Mouse (Mus musculus) left cerebral cortex, postnatal 4 days (tissue): ENCODE data around the gene Nr1h4. TPM values are rescaled to one million over a fixed set of nuclear protein-coding genes. Genes with fewer than 3 reads are reported as not detected.
"Not testable (repeated sequence)": the region's sequence is repeated elsewhere in the genome, so short reads cannot be mapped to it uniquely, and the experiment has no call there.

Source experiments
- DNase-seq: peaks from one replicate; pipeline ENCODE4 v3.0.0-alpha.2; 2022
- intact Hi-C: fragments of 180-260 bp; cut with DNase I; formaldehyde crosslinking; loops from one replicate; pipeline ENCODE4 v1.15.1; 2025
- total RNA-seq, 2 experiments: library from RNA; stranded (reverse); gene quantifications; 2 replicates each; pipeline ENCODE4 v1.2.3; 2021

Gene Nr1h4
- under 1 TPM; 0.34 to 0.50 TPM for total RNA-seq

DNA sequence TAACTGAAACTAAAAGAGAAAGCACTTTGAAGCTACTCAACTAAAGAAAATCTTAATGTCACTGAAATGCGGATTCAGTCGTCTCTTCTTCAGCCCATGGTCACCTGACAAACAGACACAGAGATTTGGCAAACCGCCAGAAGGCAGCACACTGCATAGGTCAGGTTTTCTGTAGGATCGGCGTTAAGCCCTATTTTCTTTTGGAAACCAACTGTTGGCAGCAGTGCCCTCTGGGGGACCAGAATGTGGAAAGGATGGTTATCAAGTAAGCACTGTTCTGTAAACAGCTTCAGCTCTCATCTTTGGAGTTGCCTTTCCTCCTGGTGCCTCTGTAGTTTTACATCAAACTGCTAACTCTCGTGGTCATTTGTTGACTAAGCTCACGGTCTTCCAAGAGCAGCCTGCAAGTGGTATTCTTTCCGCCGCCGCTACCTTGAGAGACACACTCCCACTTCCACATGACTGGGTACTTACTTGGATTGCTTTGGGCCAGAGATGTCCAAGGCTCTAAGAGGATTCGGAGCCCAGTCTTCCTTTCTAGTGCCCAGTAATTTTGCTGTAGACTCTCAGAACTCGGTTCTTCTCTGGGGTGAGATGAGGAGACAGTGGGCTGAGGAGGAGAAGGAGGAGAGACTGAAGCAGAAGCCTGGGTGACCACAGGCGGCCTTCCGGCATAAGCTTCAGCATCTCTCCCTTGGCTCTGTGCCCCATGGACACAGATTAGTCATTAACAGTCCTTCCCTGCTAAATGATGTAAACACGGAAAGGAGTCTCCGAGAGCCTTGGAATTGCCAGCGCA lies at the start of gene Nr1h4:
Gene Nr1h4 (minus strand): TSS at position 657 of the 799 bp plus-strand sequence.
- intact Hi-C loops: no loop called here

GRCm38 (mm10) chr10:89578801-89579200 lies 45.4 kb upstream of the Nr1h4 start:
- DNase-seq: no peak
- intact Hi-C loops: no loop called here

More for the DNA sequence above, at the start of gene Nr1h4:
- DNase-seq: peak; percentile 74

- intact Hi-C loops: no loop called here
- DNase-seq: no peak
Measured at GRCm38 (mm10) chr10:89577666-89578065, 44.3 kb upstream of the Nr1h4 start.

- intact Hi-C loops: no loop called here
Measured at GRCm38 (mm10) chr10:89573421-89573820, 40.0 kb upstream of the Nr1h4 start.

DNA sequence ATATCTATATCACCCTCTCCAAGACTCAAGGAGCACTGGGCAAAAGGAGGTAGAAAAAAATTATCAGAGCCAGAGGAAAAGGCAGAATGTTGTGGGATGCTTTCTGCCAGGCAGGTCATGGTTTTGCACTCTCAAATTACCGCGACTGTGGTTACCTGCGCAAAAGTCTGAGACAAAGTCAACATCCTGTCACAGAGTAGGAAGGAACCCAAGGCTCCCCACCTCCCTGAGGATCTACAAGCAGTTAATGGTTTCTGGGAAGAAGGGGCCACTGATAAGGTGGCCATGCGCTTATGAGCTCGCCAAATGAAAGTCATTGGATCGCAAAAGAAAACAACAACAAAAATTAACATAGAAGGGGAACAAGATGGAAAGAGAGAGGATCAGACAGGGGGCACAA lies 39.6 kb upstream of the Nr1h4 start:
- intact Hi-C loops: no loop called here
- DNase-seq: no peak

More at GRCm38 (mm10) chr10:89573421-89573820, 40.0 kb upstream of the Nr1h4 start:
- no peak for DNase-seq

- no peak for DNase-seq
- intact Hi-C loops: no loop called here
Measured at GRCm38 (mm10) chr10:89567391-89567790, 34.0 kb upstream of the Nr1h4 start.

GRCm38 (mm10) chr10:89565301-89566022 lies 32.1 kb upstream of the Nr1h4 start:
- intact Hi-C loops: no loop called here
- no peak for DNase-seq

DNA sequence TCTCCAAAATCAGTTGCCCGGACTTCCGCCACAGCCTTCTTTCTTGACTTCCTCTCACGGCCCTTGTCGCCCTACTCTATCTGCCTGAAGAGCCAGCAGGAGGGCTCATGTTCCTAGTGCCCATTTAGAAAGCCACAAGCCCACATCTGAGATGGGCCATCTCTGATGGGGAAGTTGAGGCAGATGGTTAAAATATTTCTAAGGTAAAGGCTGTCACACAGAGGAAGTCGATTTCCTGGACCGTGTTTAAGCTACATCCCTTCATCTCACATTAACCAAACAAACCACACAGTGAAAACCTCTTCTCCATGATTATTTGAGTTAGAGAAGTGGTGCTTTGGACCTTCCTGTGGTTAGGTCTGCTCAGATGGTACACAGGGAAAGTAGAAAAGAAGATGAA lies 28.7 kb upstream of the Nr1h4 start:
- no peak for DNase-seq
- intact Hi-C loops: no loop called here

- intact Hi-C loops: no loop called here
- no peak for DNase-seq
Measured at GRCm38 (mm10) chr10:89559351-89559750, 26.0 kb upstream of the Nr1h4 start.

DNA sequence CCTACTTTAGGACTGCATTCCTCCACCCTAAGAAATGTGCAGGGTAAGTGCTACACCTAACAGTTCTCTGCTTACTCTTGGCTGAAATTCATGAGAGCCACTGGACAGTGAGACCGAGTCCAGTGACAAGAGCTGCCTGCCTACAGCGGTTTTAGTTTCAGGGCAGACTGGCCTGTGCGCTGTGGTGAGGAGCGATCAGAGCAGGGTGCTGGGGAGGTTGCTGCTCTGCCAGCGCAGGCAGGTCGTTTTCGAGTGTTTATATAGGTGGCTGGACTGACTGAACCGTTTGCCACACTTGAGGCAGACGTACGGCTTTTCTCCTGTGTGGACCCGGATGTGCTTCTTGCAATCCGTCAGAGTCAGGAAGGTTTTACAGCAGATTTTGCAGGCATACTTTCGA lies 21.5 kb upstream of the Nr1h4 start:
- intact Hi-C loops: loop anchor here (5.0 kb wide), 1 partner anchor 67 kb away; the partner anchor contains the start of gene Slc17a8
- not testable (repeated sequence) for DNase-seq

GRCm38 (mm10) chr10:89553855-89554254 lies 20.5 kb upstream of the Nr1h4 start:
- DNase-seq: not testable (repeated sequence)
- intact Hi-C loops: loop anchor here (5.0 kb wide), 1 partner anchor 68 kb away; the partner anchor contains the start of gene Slc17a8

GRCm38 (mm10) chr10:89553015-89553414 lies 19.6 kb upstream of the Nr1h4 start:
- no peak for DNase-seq
- intact Hi-C loops: loop anchor here (5.0 kb wide), 1 partner anchor 69 kb away; the partner anchor contains the start of gene Slc17a8

DNA sequence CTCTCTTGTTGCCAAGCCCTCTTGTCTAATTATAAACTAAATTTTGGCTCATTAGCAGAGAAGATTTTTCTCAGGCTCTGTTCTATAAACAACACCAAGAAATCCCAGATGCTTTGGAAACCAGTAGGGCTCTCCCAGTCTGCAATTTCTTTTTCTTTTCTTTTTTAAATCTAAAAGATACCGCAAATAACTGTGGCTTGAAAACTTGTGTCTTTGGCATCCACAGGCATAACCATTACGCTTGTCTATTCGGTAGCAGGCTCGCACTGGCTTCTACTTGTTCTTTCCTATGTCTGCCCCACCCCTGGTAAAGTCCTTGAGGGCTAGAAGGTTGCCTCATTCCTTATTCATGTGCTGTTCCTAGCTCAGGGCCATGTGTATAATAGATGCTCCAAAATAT lies 18.3 kb upstream of the Nr1h4 start:
- DNase-seq: no peak
- intact Hi-C loops: loop anchor here (5.0 kb wide), 1 partner anchor 71 kb away; the partner anchor contains the start of gene Slc17a8

GRCm38 (mm10) chr10:89548028-89548427 lies 14.6 kb upstream of the Nr1h4 start:
- DNase-seq: no peak
- intact Hi-C loops: no loop called here

GRCm38 (mm10) chr10:89546989-89547388 lies 13.6 kb upstream of the Nr1h4 start:
- intact Hi-C loops: no loop called here
- no peak for DNase-seq

- DNase-seq: no peak
Measured at GRCm38 (mm10) chr10:89543867-89544266, 10.5 kb upstream of the Nr1h4 start.

GRCm38 (mm10) chr10:89542321-89542720 lies 8.9 kb upstream of the Nr1h4 start:
- intact Hi-C loops: no loop called here
- no peak for DNase-seq

More at GRCm38 (mm10) chr10:89543867-89544266, 10.5 kb upstream of the Nr1h4 start:
- intact Hi-C loops: no loop called here

- intact Hi-C loops: no loop called here
Measured at GRCm38 (mm10) chr10:89532451-89532850, 934 bp downstream of the Nr1h4 start.

GRCm38 (mm10) chr10:89531976-89532375 lies 1.4 kb downstream of the Nr1h4 start:
- peak; percentile 4 for DNase-seq
- intact Hi-C loops: no loop called here

More at GRCm38 (mm10) chr10:89532451-89532850, 934 bp downstream of the Nr1h4 start:
- DNase-seq: no peak

- DNase-seq: peak; percentile 27
- intact Hi-C loops: no loop called here
Measured at GRCm38 (mm10) chr10:89531194-89531634, 2.2 kb downstream of the Nr1h4 start.

DNA sequence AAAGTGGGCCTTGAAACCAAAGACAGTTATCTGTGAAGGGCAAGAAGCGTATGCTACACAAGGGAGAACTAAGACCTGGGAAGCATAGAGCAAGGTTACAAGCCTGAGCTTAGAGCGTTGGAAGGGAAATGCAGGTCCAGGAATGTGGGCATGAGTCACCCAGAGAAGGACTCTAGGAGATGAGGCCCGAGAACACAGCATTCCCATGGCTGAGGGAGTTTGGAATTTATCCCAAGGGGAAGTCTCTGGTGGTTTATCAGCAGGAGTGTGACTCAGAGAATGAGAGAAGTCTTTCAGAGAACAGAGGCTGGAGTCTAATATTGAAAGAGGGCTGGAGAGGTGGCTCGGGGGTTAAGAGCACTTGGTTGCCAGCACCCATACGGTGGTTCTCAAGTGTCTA lies 6.3 kb downstream of the Nr1h4 start:
- no peak for DNase-seq
- intact Hi-C loops: no loop called here
